Mouse (Mus musculus): ENCODE measurements around the gene Babam2. TPM values are rescaled to one million over a fixed set of nuclear protein-coding genes. Genes with fewer than 3 reads are reported as not detected.

Gene Babam2
- total RNA-seq, 4 experiments from 2014 or later: 109 to 127 (median 118) TPM

GRCm38 (mm10) chr5:32056126-32056525 lies 358.6 kb downstream of the Babam2 start:
- no peak for DNase-seq

DNA sequence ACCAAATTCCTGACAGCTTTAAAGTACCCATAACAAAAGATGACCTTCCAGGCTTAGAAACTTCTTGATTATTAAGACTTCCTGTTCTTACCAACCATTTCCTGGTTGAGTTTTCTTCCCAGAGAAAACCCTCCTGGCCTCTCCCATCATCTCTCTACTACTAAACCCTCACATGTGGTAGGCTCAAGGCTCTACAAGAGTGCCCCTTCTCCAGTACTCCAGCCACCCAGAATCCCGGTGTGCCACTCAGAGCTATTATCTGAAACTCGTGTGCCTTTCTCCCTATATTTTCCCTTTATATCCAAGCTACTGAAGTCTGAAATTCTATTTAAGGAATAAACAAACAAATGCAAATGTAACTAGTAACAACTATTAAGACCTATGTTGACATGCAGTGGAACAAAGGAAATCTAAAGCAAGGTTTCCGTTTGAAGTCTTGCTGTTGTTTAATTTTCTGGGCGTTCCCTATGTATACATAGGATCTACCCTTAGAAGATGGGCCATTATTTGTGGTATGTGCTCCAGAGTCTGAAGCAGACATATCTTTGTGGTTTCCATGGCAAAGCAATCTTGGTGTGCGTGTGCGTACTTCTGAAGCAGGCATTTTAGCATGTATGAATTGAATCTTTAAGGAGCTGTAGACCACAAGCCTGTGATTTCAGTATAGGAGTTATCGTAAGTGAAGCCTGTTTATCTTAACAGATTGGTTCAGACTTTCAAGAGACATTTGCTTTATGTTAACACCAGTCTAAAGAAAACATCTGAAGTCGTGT lies 361.2 kb downstream of the Babam2 start:
- DNase-seq: no peak

DNA sequence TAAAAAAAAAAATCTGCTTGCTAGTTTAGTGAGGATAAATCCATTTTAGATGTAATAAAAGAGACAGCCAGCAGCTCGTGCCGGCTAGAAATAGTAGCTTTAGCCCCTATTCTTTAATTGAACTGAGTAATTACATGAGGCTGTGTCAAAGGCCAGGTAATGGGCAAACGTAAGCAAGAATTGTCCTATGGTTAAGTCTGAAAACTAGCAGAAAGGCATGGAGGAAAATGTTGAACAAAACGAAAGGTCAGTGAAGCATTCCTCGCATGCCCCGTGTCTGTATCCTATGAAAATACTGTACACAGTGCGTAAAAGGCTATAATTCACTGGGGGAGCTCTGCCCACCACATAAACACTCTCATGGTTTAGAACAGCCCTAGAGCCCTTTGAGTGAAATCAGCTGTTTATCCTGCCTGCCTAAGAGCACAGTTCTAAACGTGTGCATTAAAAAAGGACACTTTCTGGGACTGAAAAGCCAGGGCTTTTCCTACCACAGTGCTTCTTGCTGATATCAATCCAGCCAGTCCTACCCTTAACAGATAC lies 361.8 kb downstream of the Babam2 start:
- DNase-seq: no peak

- DNase-seq: no peak
Measured at GRCm38 (mm10) chr5:32060485-32060884, 363.0 kb downstream of the Babam2 start.

- DNase-seq: no peak
Measured at GRCm38 (mm10) chr5:32061854-32062253, 364.4 kb downstream of the Babam2 start.

- no peak for DNase-seq
Measured at GRCm38 (mm10) chr5:32064341-32065105, 367.0 kb downstream of the Babam2 start.

DNA sequence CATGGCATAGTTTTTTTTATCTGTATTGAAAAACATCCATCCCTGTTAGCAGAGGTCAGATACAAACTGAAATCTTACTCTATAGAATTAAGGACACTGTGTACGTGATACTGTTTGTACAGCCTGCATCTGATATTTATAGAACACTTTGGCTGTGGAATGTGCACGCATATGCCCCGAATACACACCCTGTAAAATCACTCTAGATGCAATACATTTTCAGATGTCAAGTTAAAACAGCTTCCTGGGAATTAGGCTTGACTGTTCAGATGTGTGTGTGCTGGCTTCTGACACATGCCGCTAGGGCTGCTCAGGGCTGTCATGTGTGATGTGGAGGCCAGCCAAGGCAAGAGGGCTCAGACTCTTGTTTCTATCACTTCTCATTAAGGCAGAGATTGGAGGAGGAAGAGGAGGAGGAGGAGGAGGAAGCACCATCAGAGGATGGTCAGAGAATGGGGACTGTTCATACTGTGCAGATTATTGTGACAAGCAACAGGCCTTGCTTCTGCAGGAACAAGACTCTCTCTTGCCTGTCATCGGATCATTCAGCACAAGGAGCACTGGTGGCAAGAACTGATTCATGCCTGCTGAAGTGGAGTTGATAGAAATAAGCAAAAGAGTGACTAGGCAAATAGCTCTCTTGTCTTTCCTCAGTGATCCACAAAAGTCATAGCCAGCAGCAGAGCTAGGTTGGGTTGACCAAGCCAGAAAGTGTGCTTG lies 368.7 kb downstream of the Babam2 start:
- DNase-seq: no peak

GRCm38 (mm10) chr5:32066839-32067238 lies 369.4 kb downstream of the Babam2 start:
- DNase-seq: no peak

DNA sequence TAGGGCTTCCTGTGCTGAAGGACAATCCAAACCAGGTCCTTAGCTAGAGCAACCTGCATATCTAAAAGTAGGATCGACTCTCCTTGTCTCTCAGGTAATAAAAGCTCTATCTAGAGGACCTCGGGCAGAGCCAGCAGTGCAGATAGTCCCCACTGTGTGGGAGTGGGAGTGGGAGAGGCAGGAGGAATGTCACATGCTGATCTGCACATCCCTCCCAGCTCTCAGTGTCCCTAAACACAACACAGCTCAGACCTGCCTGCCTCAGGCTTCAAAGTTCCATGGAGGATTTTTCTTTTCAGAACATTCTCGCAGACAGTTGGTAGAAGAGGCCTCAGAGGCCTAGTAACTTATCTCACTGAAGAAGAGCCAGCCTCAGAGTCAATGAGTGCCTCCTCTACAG lies 371.1 kb downstream of the Babam2 start:
- DNase-seq: no peak

DNA sequence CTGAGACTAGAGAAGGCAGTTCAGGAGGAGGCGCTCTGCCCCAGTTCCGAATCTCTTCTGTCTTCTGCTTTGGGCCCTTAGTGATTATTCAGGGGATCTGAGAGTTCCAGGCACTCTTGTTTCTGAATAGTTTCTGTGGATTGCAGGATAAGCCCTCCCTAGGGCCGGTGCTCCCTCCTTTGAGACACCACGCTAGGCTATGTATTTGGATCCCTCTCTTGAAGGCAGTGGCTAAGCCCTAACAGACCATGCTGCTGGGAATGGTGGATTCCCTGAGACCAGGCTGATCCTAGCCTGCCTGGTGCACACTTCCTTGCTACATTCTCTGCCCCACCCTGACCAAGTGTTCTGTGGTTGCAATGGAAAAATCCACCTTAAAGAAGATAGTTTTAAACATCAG lies 371.6 kb downstream of the Babam2 start:
- DNase-seq: no peak

DNA sequence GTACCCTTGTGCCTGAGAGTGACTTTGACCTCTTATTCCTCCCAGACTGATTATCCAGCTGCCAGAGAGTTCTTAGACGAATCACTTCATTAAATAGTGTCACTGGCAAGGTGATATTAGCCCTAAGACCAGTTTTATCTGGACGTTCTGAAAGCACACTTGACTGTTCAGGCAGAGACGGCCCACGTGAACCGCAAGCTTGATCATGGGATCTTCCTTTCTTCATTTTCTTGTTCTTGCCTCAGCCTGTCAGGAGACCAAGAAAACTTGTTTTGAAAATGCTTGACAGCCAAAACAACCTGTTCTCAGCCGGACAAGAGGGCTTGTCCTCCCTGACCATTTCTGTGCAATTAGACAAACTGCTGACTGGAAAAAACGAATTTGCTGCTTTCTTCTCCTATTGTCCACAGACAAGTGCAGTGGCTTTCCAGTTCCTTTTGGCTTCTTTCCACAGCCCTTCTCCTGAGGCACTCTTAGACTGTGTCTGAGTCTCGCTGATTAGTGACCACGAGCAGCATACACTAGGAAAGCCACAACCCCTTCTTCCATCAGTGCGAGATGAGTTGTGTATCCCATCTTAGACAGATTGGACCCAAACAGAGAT lies 372.2 kb downstream of the Babam2 start:
- no peak for DNase-seq

DNA sequence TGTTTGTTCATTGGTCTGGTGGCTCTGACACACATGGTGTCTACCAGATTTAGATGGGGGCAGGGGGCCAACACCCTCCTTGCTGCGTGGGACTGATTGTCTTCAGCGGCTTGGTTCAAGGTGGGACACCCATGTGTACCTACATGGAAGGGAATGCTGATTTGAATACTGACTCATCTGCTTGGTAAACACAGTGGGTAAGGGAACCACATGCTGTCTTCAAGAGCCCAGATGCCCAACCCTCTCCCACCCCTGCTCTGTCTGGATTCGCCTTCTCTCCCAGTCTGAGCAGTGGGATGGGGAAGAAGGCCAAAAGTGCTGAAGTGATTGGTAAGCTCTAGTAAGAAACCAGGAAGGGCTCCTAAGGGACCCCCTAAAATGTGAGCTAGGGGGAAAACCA lies 373.3 kb downstream of the Babam2 start:
- DNase-seq: no peak

DNA sequence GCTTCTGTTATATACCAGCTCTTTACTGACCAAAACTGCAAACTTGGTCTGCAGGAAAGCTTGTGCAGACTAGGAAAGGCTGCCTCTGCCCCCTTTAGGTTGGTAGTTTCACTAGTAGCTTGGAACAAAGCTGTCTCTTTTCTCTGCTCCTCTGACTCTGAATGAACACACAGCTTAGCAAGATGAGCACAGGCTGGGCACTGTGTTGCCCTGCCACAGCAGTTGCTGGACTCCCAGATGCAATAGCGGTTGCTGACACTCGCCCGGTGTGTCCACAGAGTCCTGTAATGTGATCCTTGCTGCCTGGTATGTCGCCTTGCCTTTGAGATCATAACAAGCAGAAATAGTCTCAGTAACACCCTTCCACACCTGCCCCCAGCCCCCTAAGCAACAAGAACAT lies 373.8 kb downstream of the Babam2 start:
- no peak for DNase-seq

- DNase-seq: no peak
Measured at GRCm38 (mm10) chr5:32071824-32072223, 374.3 kb downstream of the Babam2 start.

DNA sequence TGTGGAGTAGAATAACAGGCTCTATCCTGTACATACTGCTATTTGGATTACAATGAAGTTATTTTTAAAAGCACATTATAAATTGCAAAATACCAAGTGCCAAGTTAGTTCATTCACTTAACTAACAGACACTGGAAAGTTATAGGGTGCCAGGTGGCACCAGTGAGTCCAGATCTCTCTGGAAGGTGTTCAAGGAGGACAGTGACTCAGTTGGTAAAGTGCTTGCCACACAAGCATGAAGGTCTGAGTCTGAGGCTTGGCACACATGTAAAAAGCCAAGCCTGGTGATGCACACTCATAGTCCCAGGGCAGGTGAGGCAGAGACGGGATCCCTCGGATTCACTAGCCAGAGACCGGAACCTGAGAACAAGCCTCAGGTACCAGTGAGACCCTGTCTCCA lies 375.4 kb downstream of the Babam2 start:
- DNase-seq: no peak

DNA sequence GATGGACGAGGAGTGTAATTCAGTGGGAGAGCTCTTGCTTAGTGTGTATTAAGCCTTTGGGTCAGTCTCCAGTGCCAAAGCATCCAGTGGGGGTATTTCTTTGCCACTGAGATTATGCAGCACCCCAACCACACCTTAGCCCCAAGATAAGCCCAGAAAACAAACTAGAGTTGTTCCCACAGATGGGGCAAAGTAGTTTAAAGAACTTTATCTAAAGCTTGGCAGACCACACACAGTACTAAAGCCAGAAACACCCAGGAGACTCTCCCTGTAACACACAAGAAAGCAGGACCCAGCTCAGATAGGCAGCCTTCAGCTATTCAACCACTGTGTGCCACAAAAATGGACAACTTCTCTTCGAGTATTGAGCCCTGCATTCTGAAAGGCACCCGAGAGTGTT lies 376.6 kb downstream of the Babam2 start:
- DNase-seq: no peak

- DNase-seq: no peak
Measured at GRCm38 (mm10) chr5:32077139-32077538, 379.7 kb downstream of the Babam2 start.

- no peak for DNase-seq
Measured at GRCm38 (mm10) chr5:32078986-32079385, 381.5 kb downstream of the Babam2 start.

GRCm38 (mm10) chr5:32080490-32081219 lies 383.2 kb downstream of the Babam2 start:
- DNase-seq: no peak

DNA sequence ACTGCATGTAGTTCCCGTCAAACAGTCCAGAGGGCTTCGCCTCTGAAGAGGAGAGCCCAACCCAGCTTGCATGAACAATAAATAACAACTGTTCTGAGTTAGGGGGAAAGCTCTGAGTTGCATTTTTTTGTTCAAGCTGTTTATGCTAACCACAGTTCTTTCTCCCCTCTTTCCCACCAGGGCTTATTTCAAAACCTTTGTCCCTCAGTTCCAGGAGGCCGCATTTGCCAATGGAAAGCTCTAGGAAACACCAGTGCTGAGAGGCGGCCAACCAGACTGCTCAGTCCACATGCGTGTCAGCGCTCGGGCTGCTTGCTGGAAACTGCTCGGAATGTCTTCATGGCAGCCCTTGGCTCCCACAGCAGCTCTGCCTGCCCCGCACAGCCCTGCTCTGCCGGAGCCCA lies 386.9 kb downstream of the Babam2 start:
- no peak for DNase-seq

- no peak for DNase-seq
Measured at GRCm38 (mm10) chr5:32085566-32085965, 388.1 kb downstream of the Babam2 start.

GRCm38 (mm10) chr5:32085971-32086370 lies 388.5 kb downstream of the Babam2 start:
- DNase-seq: no peak

Data from adrenal gland, adult 8-10 months (tissue).